Mouse (Mus musculus): ENCODE data around the gene Foxk1.

DNA sequence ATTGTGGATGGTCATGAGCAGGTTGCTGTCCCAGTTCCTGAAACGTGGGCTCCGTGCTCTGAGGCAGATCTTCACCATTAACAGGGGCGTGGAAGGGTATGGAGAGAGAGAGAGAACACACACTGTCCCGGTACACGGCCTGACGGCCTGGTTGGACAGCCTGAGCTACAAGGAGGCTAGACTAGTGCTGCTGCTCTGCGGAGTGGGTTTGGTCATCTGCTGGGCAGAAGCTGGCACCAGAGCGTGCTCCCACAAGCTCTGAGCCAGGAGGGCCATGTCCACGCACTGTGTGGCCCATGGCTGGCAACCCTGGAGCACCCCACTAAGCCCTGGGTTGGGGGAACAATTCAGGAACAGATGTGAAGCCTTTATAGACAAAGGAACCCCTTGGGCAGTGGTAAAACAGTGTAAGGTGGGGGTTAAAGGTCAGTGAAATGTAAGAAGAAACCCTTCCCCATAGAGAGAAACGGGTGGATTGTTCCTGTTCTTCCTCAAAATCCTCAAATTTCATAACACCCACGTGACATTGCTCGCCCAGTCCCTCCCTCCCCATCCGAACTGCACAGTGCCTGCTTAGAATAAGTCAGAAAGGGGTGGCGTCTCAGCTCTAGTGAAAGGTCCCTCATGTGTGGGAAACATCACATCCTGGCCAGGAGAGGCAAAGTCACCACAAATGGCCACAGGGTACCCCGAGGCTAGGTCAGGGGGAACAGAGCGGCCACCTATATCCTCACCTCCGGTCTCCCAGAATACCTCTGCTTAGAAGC is 57.7 kb downstream of the Foxk1 start:
- TF ChIP-seq POLR2A (IDR thresholded peaks at IDR 0.05; ENCODE audit: control insufficient read depth in 1 of 2, insufficient read depth in 1 of 2, low read depth in 1 of 2, low read length in 2 of 2, poor library complexity in 1 of 2) (no peak), GATA1 (IDR thresholded peaks at IDR 0.05; ENCODE audit: low read depth, low read length) (no peak), CTCF (IDR thresholded peaks at IDR 0.05 in 2 of 3, conservative IDR thresholded peaks at IDR 0.05 in 1 of 3; ENCODE audit: control insufficient read depth in 1 of 3, insufficient read depth in 1 of 3, low read depth in 2 of 3, low read length in 3 of 3, poor library complexity in 1 of 3, severe bottlenecking in 1 of 3) (no peak), MAZ (IDR thresholded peaks at IDR 0.05; ENCODE audit: low read depth, low read length) (no peak), RAD21 (IDR thresholded peaks at IDR 0.05; ENCODE audit: low read depth, low read length) (no peak), MAX (IDR thresholded peaks at IDR 0.05; ENCODE audit: low read length) (no peak), UBTF (IDR thresholded peaks at IDR 0.05; ENCODE audit: borderline replicate concordance, insufficient read depth, low read depth, low read length) (no peak), MXI1 (IDR thresholded peaks at IDR 0.05; ENCODE audit: low read depth, low read length) (no peak), CHD2 (IDR thresholded peaks at IDR 0.05; ENCODE audit: low read length) (no peak)

All from MEL (cell line).